In the genomic region with DNA sequence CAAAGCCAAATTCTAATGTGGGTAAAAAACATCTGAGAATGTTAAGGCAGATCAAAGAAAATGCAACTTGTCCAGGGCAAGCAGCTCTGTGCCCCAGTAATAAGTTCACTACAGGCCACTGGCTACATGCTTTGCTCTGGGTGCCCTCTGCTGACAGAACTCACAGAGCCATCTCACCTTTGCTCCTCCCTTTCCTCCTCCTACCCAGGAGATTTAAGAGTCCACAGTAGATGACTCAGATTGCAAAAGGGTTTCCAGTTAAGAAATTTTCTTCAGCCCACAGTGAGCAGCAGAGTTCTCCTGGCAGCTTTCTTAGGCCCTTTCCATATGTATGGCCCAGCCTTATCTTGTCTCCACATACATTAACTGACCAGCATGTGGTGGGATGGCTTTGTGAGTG, we compare ENCODE assay signal across 9 mouse cellular contexts.
DNase-seq lines count a peak whose midpoint lies in the region; ATAC-seq and TF ChIP-seq lines count a peak whose summit lies in the region.
"Had no signal": no experiment of that assay in that cellular context is flagged by ENCODE, and none has a peak within 500 bp of the region (broad histone marks: within the 10 kb centered on the region; RNA-seq: fewer than 3 reads in every experiment).

No protein-coding gene starts in this region.

- H3K27me3 ChIP-seq in heart, embryonic 16.5 days (ENCODE audit: control insufficient read depth, insufficient read depth, low read length) = no peaks in the 10 kb centered on the region
- H3K27me3 ChIP-seq in liver, embryonic 13.5 days = no peaks in the 10 kb centered on the region
- H3K27me3 ChIP-seq: embryonic facial prominence, embryonic 15.5 days had no signal

- peak; percentile 23; the same call in 1 of the 2 replicates for TF ChIP-seq CTCF in brain, embryonic 14.5 days (IDR thresholded peaks at IDR 0.05; ENCODE audit: borderline replicate concordance, extremely low read depth, insufficient read depth, insufficient read length)

- no peaks in the 10 kb centered on the region for H3K36me3 ChIP-seq in heart, embryonic 16.5 days (ENCODE audit: control insufficient read depth, insufficient read depth)
- no peaks in the 10 kb centered on the region for H3K36me3 ChIP-seq in liver, embryonic 13.5 days
- H3K36me3 ChIP-seq: embryonic facial prominence, embryonic 15.5 days had no signal

- H3K9me3 ChIP-seq in heart, embryonic 16.5 days (replicated peaks; ENCODE audit: control insufficient read depth, low read length) = no peaks in the 10 kb centered on the region
- H3K9me3 ChIP-seq in liver, embryonic 13.5 days (replicated peaks) = no peaks in the 10 kb centered on the region
- H3K9me3 ChIP-seq: embryonic facial prominence, embryonic 15.5 days had no signal

- no peak overlapping the region for H3K9ac ChIP-seq in heart, embryonic 16.5 days (ENCODE audit: low read length)
- no peak overlapping the region for H3K9ac ChIP-seq in liver, embryonic 13.5 days
- H3K9ac ChIP-seq: embryonic facial prominence, embryonic 15.5 days had no signal

- TF ChIP-seq POLR2A in brain, embryonic 14.5 days (IDR thresholded peaks at IDR 0.05; ENCODE audit: borderline replicate concordance, extremely low read depth, insufficient read depth, insufficient read length, poor library complexity, severe bottlenecking) = no peak

- ATAC-seq in heart, embryonic 16.5 days (replicated peaks; ENCODE audit: extremely low read depth, insufficient read depth, low FRiP score) = 0 out of 2 replicates have a peak, but pooled peaks have one; percentile 43
- no peak; the same call in 1 of the 2 replicates for ATAC-seq in liver, embryonic 13.5 days (ENCODE audit: low read depth)

- H3K4me3 ChIP-seq in heart, embryonic 16.5 days (ENCODE audit: low read length) = no peak overlapping the region
- no peak overlapping the region for H3K4me3 ChIP-seq in liver, embryonic 13.5 days (replicated peaks)
- H3K4me3 ChIP-seq: embryonic facial prominence, embryonic 15.5 days had no signal

- no peak overlapping the region for H3K27ac ChIP-seq in heart, embryonic 16.5 days (ENCODE audit: low read length)
- no peak overlapping the region for H3K27ac ChIP-seq in liver, embryonic 13.5 days
- H3K27ac ChIP-seq: embryonic facial prominence, embryonic 15.5 days had no signal

- H3K4me1 ChIP-seq in heart, embryonic 16.5 days (ENCODE audit: control insufficient read depth, insufficient read depth, low read length) = peaks cover 43% of the 10 kb centered on the region
- H3K4me1 ChIP-seq in liver, embryonic 13.5 days (replicated peaks) = peaks cover 27% of the 10 kb centered on the region

- no peak overlapping the region for H3K4me2 ChIP-seq in heart, embryonic 16.5 days (ENCODE audit: low read depth, low read length)
- no peak overlapping the region for H3K4me2 ChIP-seq in liver, embryonic 13.5 days
- H3K4me2 ChIP-seq: embryonic facial prominence, embryonic 15.5 days had no signal

- peak; percentile 50 for DNase-seq in ovary, adult 18-20 months (ENCODE audit: low spot score)
- no peak for DNase-seq in ovary, postnatal 10 days (ENCODE audit: low spot score)
- DNase-seq in brain, embryonic 14.5 days (ENCODE audit: low read depth) = no peak
- peak; percentile 4 for DNase-seq in liver, embryonic 13.5 days
- DNase-seq in right cerebral cortex, postnatal 14 days = no peak
- no peak for DNase-seq in spleen, postnatal 14 days (ENCODE audit: low spot score in 2 of 2)
- DNase-seq in B cell, adult 2 months = no peak

Comparison
In these comparisons a context has a peak if more than half of its experiments do, and no peak if none do; other contexts are left out.
1. DNase-seq: peak in ovary, adult 18-20 months (single experiment) and liver, embryonic 13.5 days (single experiment); none in ovary, postnatal 10 days (single experiment), brain, embryonic 14.5 days (single experiment), right cerebral cortex, postnatal 14 days (single experiment), spleen, postnatal 14 days (0 of 2) and B cell, adult 2 months (0 of 2).